Mouse (Mus musculus) thymus, adult 2 months (tissue): ENCODE measurements around the gene Car6.

ENCODE experiments used
- CTCF ChIP-seq: fragments of 200-500 bp; IDR thresholded peaks from 2 replicates; pipeline ENCODE4 v1.5.1; 2012; ENCODE audit warnings: mild to moderate bottlenecking, control low read depth, low read length, moderate library complexity, borderline replicate concordance; ENCODE audit not compliant: control insufficient read depth, poor library complexity, insufficient read depth; ENCODE audit errors: extremely low read depth
- POLR2A ChIP-seq: fragments of 200-500 bp; IDR thresholded peaks from 2 replicates; pipeline ENCODE4 v1.6.1; 2012; ENCODE audit warnings: mild to moderate bottlenecking, low read length, control low read depth, moderate library complexity; ENCODE audit not compliant: control insufficient read depth, poor library complexity, insufficient read depth; ENCODE audit errors: extremely low read depth

DNA sequence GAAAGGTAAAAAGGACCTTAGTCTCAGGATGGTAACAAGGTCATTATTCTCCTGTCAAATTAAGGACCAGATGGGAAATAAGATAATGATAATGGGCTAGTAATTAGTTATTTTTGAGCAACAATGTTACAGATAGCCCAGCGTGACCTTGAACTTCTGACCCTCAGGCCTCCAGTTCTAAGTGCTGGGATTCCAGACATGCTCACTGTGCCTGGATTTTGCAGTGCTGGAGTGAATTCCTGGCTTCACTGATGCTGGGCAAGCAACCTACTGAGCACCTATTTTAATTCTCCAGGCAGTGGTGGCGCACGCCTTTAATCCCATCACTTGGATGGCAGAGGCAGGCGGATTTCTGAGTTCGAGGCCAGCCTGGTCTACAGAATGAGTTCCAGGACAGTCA, 8.6 kb upstream of the Car6 start:
- no peak for TF ChIP-seq POLR2A
- no peak for TF ChIP-seq CTCF
